9 mouse cellular contexts compared by ENCODE assay signal in genomic region chr9:99434892-99435618, GRCm38 (mm10). TPM values are rescaled to one million over a fixed set of nuclear protein-coding genes. Genes with fewer than 3 reads are reported as not detected.
A peak's percentile ranks its signal among the peaks of the same experiment; 100 is the strongest.
DNase-seq lines count a peak whose midpoint lies in the region; ATAC-seq lines count a peak whose summit lies in the region.
"Had no signal": no experiment of that assay in that cellular context is flagged by ENCODE, and none has a peak within 500 bp of the region (broad histone marks: within the 10 kb centered on the region; RNA-seq: fewer than 3 reads in every experiment).

No protein-coding gene starts in this region.

- intact Hi-C loops in heart, postnatal 36 days (cut with DNase I) = loop anchor here (10.0 kb wide), 1 partner anchor 300 kb away; no protein-coding TSS in a partner anchor

- H3K9ac ChIP-seq in heart, embryonic 12.5 days = peak overlapping the region; percentile 19; the same call in 1 of the 2 replicates
- peak overlapping the region; percentile 98 for H3K9ac ChIP-seq in forebrain, embryonic 15.5 days (replicated peaks)
- H3K9ac ChIP-seq in neural tube, embryonic 12.5 days = peak overlapping the region; percentile 87

- H3K9me3 ChIP-seq in heart, embryonic 12.5 days (replicated peaks) = no peaks in the 10 kb centered on the region
- H3K9me3 ChIP-seq in forebrain, embryonic 15.5 days = no peaks in the 10 kb centered on the region
- H3K9me3 ChIP-seq in neural tube, embryonic 12.5 days = no peaks in the 10 kb centered on the region

- H3K4me1 ChIP-seq in heart, embryonic 12.5 days (replicated peaks) = peaks cover 13% of the 10 kb centered on the region
- H3K4me1 ChIP-seq in forebrain, embryonic 15.5 days = peaks cover 44% of the 10 kb centered on the region
- H3K4me1 ChIP-seq in neural tube, embryonic 12.5 days = peaks cover 23% of the 10 kb centered on the region

- WGBS in heart, embryonic 12.5 days = 54% methylated on average over 14 of the region's 14 CpGs
- 24% methylated on average over 14 of the region's 14 CpGs for WGBS in forebrain, embryonic 15.5 days
- 42% methylated on average over 14 of the region's 14 CpGs for WGBS in neural tube, embryonic 12.5 days

- no peak overlapping the region for H3K27ac ChIP-seq in heart, embryonic 12.5 days (ENCODE audit: poor library complexity, severe bottlenecking)
- peak overlapping the region; percentile 91 for H3K27ac ChIP-seq in forebrain, embryonic 15.5 days (replicated peaks)
- no peak overlapping the region for H3K27ac ChIP-seq in neural tube, embryonic 12.5 days

- peak overlapping the region; percentile 89 for H3K4me2 ChIP-seq in heart, embryonic 12.5 days
- H3K4me2 ChIP-seq in forebrain, embryonic 15.5 days (replicated peaks) = peak overlapping the region; percentile 73
- H3K4me2 ChIP-seq in neural tube, embryonic 12.5 days (replicated peaks) = peak overlapping the region; percentile 86

- H3K36me3 ChIP-seq in heart, embryonic 12.5 days = no peaks in the 10 kb centered on the region
- no peaks in the 10 kb centered on the region for H3K36me3 ChIP-seq in forebrain, embryonic 15.5 days
- H3K36me3 ChIP-seq in neural tube, embryonic 12.5 days = no peaks in the 10 kb centered on the region

- H3K4me3 ChIP-seq in heart, embryonic 12.5 days = peak overlapping the region; percentile 81
- peak overlapping the region; percentile 96 for H3K4me3 ChIP-seq in forebrain, embryonic 15.5 days
- H3K4me3 ChIP-seq in neural tube, embryonic 12.5 days = peak overlapping the region; percentile 82

- no peak for DNase-seq in heart, postnatal 36 days
- DNase-seq in adrenal gland, adult 18-20 months (ENCODE audit: low spot score in 2 of 2) = peak; percentile 36 to 48
- DNase-seq in kidney, postnatal 10 days = peak; percentile 32
- DNase-seq in thymus, postnatal 4 days = no peak

- ATAC-seq in heart, embryonic 12.5 days (ENCODE audit: insufficient number of reproducible peaks, low FRiP score) = no peak
- ATAC-seq in forebrain, embryonic 15.5 days (replicated peaks) = peak; percentile 39
- peak; percentile 53 for ATAC-seq in neural tube, embryonic 12.5 days (ENCODE audit: low FRiP score, low read depth)
- ATAC-seq in megakaryocyte-erythroid progenitor cell, adult 5-6 weeks (replicated peaks; ENCODE audit: low FRiP score, low TSS enrichment, poor library complexity, severe bottlenecking) = no peak

- peaks cover 24% of the 10 kb centered on the region for H3K27me3 ChIP-seq in heart, embryonic 12.5 days (replicated peaks)
- no peaks in the 10 kb centered on the region; the same call in 1 of the 2 replicates for H3K27me3 ChIP-seq in forebrain, embryonic 15.5 days
- peaks cover 17% of the 10 kb centered on the region for H3K27me3 ChIP-seq in neural tube, embryonic 12.5 days (replicated peaks)

RNA-seq across cellular contexts. Expression of gene Mras, which starts 2.1 kb away (rescaled TPM):
- polyA plus RNA-seq in heart, embryonic 12.5 days (2016; fragmentation: Nextera tagmentation; extraction: Ambion mirVana) = 8.1 and 8.6 TPM in 2 replicates
- 1 to 10 TPM; 5.2 to 6.5 TPM for total RNA-seq in heart, postnatal 36 days (2021)
- total RNA-seq in adrenal gland, adult 18-20 months (2021) = 10 to 100 TPM; 59.9 to 92.3 TPM
- polyA plus RNA-seq in forebrain, embryonic 15.5 days (2015; fragmentation: Nextera tagmentation; extraction: Ambion mirVana) = 58.8 and 59.5 TPM in 2 replicates
- 27.5 and 30.7 TPM in 2 replicates for polyA plus RNA-seq in neural tube, embryonic 12.5 days (2016; fragmentation: Nextera tagmentation; extraction: Ambion mirVana)
- not detected in 2 replicates for total RNA-seq in megakaryocyte-erythroid progenitor cell, adult 5-6 weeks (2014; fragmentation: Nextera tagmentation)
- total RNA-seq in megakaryocyte-erythroid progenitor cell, adult 5-6 weeks (2017) = not detected in 2 replicates

RNA-seq across cellular contexts. Expression of gene Nme9, which starts 16.2 kb away (rescaled TPM):
- polyA plus RNA-seq in heart, embryonic 12.5 days (2016; fragmentation: Nextera tagmentation; extraction: Ambion mirVana) = not detected in 2 replicates
- total RNA-seq in heart, postnatal 36 days (2021) = not detected
- not detected for total RNA-seq in adrenal gland, adult 18-20 months (2021)
- polyA plus RNA-seq in forebrain, embryonic 15.5 days (2015; fragmentation: Nextera tagmentation; extraction: Ambion mirVana) = 1.0 and 1.6 TPM in 2 replicates
- polyA plus RNA-seq in neural tube, embryonic 12.5 days (2016; fragmentation: Nextera tagmentation; extraction: Ambion mirVana) = not detected in 2 replicates
- total RNA-seq in megakaryocyte-erythroid progenitor cell, adult 5-6 weeks (2014; fragmentation: Nextera tagmentation) = 0.48 TPM in 1 of 2 replicates, not detected in the other
- not detected in 2 replicates for total RNA-seq in megakaryocyte-erythroid progenitor cell, adult 5-6 weeks (2017)
- total RNA-seq: ES-E14 had no signal

Comparison
In these comparisons a context has a peak if more than half of its experiments do, and no peak if none do; other contexts are left out.
1. ATAC-seq: peak in forebrain, embryonic 15.5 days (single experiment) and neural tube, embryonic 12.5 days (single experiment); none in heart, embryonic 12.5 days (single experiment) and megakaryocyte-erythroid progenitor cell, adult 5-6 weeks (single experiment).
2. H3K9ac ChIP-seq: peak in every context shown above with its lines; median percentile 98 in forebrain, embryonic 15.5 days; 87 in neural tube, embryonic 12.5 days; 19 in heart, embryonic 12.5 days.
3. DNase-seq: peak in adrenal gland, adult 18-20 months (2 of 2) and kidney, postnatal 10 days (single experiment); none in heart, postnatal 36 days (0 of 2) and thymus, postnatal 4 days (single experiment).
4. RNA of gene Mras, which starts 2.1 kb away (total RNA-seq): 59.9 to 92.3 TPM in adrenal gland, adult 18-20 months; 5.2 to 6.5 TPM in heart, postnatal 36 days and not detected in megakaryocyte-erythroid progenitor cell, adult 5-6 weeks; every median in the first group is over 4 times any median in the second.
5. Peak in every context shown above with its lines, with median percentiles within 50 percentile points of each other: H3K4me2 ChIP-seq and H3K4me3 ChIP-seq.